In the genomic region with DNA sequence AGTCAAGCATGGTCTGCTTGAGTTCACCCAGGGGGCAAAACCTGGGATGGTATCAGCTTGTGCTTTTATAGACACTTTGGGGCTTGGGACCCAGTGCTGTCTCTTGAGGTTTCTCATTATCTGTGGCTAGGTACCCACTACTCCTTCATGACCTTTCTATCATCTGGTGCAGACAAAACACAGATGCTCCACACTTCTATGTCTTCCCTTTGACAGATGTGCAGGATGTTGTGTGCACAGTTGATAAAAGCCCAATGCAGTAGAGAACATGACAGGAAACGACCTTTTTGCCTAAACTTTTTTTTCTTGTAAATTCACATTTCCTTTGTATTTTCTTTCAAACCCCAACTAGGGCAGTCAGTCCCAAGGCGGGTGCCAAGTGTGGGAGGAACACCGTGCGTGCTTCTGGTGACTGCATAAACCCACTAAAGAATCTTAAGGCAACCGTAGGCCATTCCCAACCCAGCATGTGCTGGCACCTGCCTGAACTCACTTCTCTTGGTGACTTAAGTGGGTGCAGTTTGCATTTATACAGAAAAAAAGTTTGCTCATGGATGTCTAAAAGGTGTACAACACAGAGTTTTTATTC, we compare ENCODE assay signal across 18 mouse cellular contexts. TPM values are rescaled to one million over a fixed set of nuclear protein-coding genes. Genes with fewer than 3 reads are reported as not detected.
A peak's percentile ranks its signal among the peaks of the same experiment; 100 is the strongest.
DNase-seq lines count a peak whose midpoint lies in the region; ATAC-seq and TF ChIP-seq lines count a peak whose summit lies in the region.
"Had no signal": no experiment of that assay in that cellular context is flagged by ENCODE, and none has a peak within 500 bp of the region (broad histone marks: within the 10 kb centered on the region; RNA-seq: fewer than 3 reads in every experiment).

No protein-coding gene starts in this region.

- no peak for DNase-seq in frontal cortex, postnatal 36 days (ENCODE audit: low spot score in 2 of 2)
- DNase-seq in MEL (ENCODE audit: low read depth, low spot score) = peak; percentile 84
- no peak for DNase-seq in liver, embryonic 14.5 days (ENCODE audit: low read depth in 3 of 3, low spot score in 3 of 3)
- peak; percentile 83 for DNase-seq in thymus, postnatal 0 days (ENCODE audit: low spot score)
- no peak for DNase-seq in urinary bladder, postnatal 10 days (ENCODE audit: low spot score)
- no peak for DNase-seq in midbrain, embryonic 10.5 days (ENCODE audit: low spot score)
- DNase-seq in adrenal gland, postnatal 36 days = no peak
- DNase-seq: adrenal gland, adult 2 months; cerebellum, adult 9-11 months; gastrocnemius, adult 2 months; heart, adult 2 months; heart, postnatal 14 days; midbrain, embryonic 14.5 days had no signal

- H3K4me2 ChIP-seq in liver, embryonic 14.5 days (ENCODE audit: low read depth) = no peak overlapping the region
- H3K4me2 ChIP-seq: forebrain, embryonic 15.5 days; kidney, embryonic 15.5 days; limb, embryonic 15.5 days had no signal

- ATAC-seq in frontal cortex, adult (ENCODE audit: low TSS enrichment) = peak; percentile 96
- peak; percentile 78 for ATAC-seq in liver, embryonic 14.5 days (ENCODE audit: insufficient read depth)
- ATAC-seq: forebrain, embryonic 15.5 days had no signal

- H3K27ac ChIP-seq in MEL (ENCODE audit: control insufficient read depth, low read depth, low read length) = peak overlapping the region; percentile 67
- H3K27ac ChIP-seq in liver, embryonic 14.5 days = no peak overlapping the region
- H3K27ac ChIP-seq in midbrain, embryonic 10.5 days (replicated peaks) = no peak overlapping the region
- H3K27ac ChIP-seq: forebrain, embryonic 15.5 days; gastrocnemius, adult 2 months; heart, adult 2 months; kidney, embryonic 15.5 days; limb, embryonic 15.5 days had no signal

- WGBS in liver, embryonic 14.5 days (ENCODE audit: insufficient replicate concordance) = 11% methylated on average over 5 of the region's 5 CpGs
- WGBS in midbrain, embryonic 10.5 days = 88% methylated on average over 5 of the region's 5 CpGs

- no peaks in the 10 kb centered on the region for H3K79me2 ChIP-seq in MEL (ENCODE audit: control insufficient read depth, insufficient read depth, low read length, poor library complexity)

- peaks cover 23 to 29% of the 10 kb centered on the region in 2 experiments for H3K4me1 ChIP-seq in MEL (ENCODE audit: control insufficient read depth in 1 of 2, insufficient read depth in 2 of 2, low read length in 2 of 2)
- H3K4me1 ChIP-seq in liver, embryonic 14.5 days (replicated peaks; ENCODE audit: control insufficient read depth in 2 of 2, insufficient read depth in 2 of 2, low read length in 1 of 2) = peaks cover 0 to 15% of the 10 kb centered on the region in 2 experiments; a peak in 2 of 4 replicates
- no peaks in the 10 kb centered on the region for H3K4me1 ChIP-seq in midbrain, embryonic 10.5 days
- H3K4me1 ChIP-seq: forebrain, embryonic 15.5 days; kidney, embryonic 15.5 days; limb, embryonic 15.5 days had no signal

- H3K9me3 ChIP-seq in MEL (replicated peaks; ENCODE audit: insufficient read depth, low read length) = no peaks in the 10 kb centered on the region
- no peaks in the 10 kb centered on the region for H3K9me3 ChIP-seq in liver, embryonic 14.5 days (ENCODE audit: control insufficient read depth, low read length)
- H3K9me3 ChIP-seq in midbrain, embryonic 10.5 days (replicated peaks) = no peaks in the 10 kb centered on the region
- H3K9me3 ChIP-seq: forebrain, embryonic 15.5 days; kidney, embryonic 15.5 days; limb, embryonic 15.5 days had no signal

- no peak for TF ChIP-seq POLR2A in MEL (IDR thresholded peaks at IDR 0.05; ENCODE audit: control insufficient read depth in 1 of 2, insufficient read depth in 1 of 2, low read depth in 1 of 2, low read length in 2 of 2, poor library complexity in 1 of 2)

- H3K27me3 ChIP-seq in MEL (ENCODE audit: control insufficient read depth in 1 of 2, insufficient read depth in 2 of 2, low read length in 2 of 2) = no peaks in the 10 kb centered on the region
- no peaks in the 10 kb centered on the region for H3K27me3 ChIP-seq in liver, embryonic 14.5 days (ENCODE audit: control insufficient read depth, insufficient read depth, low read length)
- no peaks in the 10 kb centered on the region for H3K27me3 ChIP-seq in midbrain, embryonic 10.5 days (ENCODE audit: low read depth, poor library complexity, severe bottlenecking)
- H3K27me3 ChIP-seq: forebrain, embryonic 15.5 days; kidney, embryonic 15.5 days; limb, embryonic 15.5 days had no signal

- no peak for TF ChIP-seq CTCF in MEL (IDR thresholded peaks at IDR 0.05 in 2 of 3, conservative IDR thresholded peaks at IDR 0.05 in 1 of 3; ENCODE audit: control insufficient read depth in 1 of 3, insufficient read depth in 1 of 3, low read depth in 2 of 3, low read length in 3 of 3, poor library complexity in 1 of 3, severe bottlenecking in 1 of 3)
- no peak for TF ChIP-seq CTCF in liver, embryonic 14.5 days (IDR thresholded peaks at IDR 0.05; ENCODE audit: low read depth)

- no peak overlapping the region for H3K9ac ChIP-seq in MEL (ENCODE audit: control insufficient read depth, low read depth, low read length, poor library complexity, severe bottlenecking)
- H3K9ac ChIP-seq in liver, embryonic 14.5 days (replicated peaks) = no peak overlapping the region
- H3K9ac ChIP-seq: forebrain, embryonic 15.5 days; kidney, embryonic 15.5 days; limb, embryonic 15.5 days had no signal

- peaks cover 8 to 40% of the 10 kb centered on the region in 2 experiments for H3K36me3 ChIP-seq in MEL (ENCODE audit: control insufficient read depth in 1 of 2, insufficient read depth in 2 of 2, low read length in 2 of 2)
- H3K36me3 ChIP-seq in liver, embryonic 14.5 days (replicated peaks; ENCODE audit: control insufficient read depth, insufficient read depth, low read depth) = no peaks in the 10 kb centered on the region; the same call in 1 of the 2 replicates
- peaks cover 36% of the 10 kb centered on the region for H3K36me3 ChIP-seq in midbrain, embryonic 10.5 days

- peak; percentile 95 to 96 for TF ChIP-seq EP300 in MEL (IDR thresholded peaks at IDR 0.05; ENCODE audit: low read depth in 1 of 2, low read length in 2 of 2)
- TF ChIP-seq EP300 in liver, embryonic 14.5 days (IDR thresholded peaks at IDR 0.05; ENCODE audit: low read depth) = 0 out of 2 replicates have a peak, but pooled peaks have one; percentile 26

- TF ChIP-seq RAD21 in MEL (IDR thresholded peaks at IDR 0.05; ENCODE audit: low read depth, low read length) = no peak

- H3K4me3 ChIP-seq in MEL (ENCODE audit: control insufficient read depth in 1 of 2, insufficient read depth in 1 of 2, low read depth in 2 of 2, low read length in 2 of 2) = no peak overlapping the region
- no peak overlapping the region for H3K4me3 ChIP-seq in liver, embryonic 14.5 days (ENCODE audit: insufficient read depth in 1 of 2, low read depth in 2 of 2, low read length in 2 of 2)
- H3K4me3 ChIP-seq in midbrain, embryonic 10.5 days = no peak overlapping the region
- H3K4me3 ChIP-seq: erythroblast, embryonic 14.5 days; forebrain, embryonic 15.5 days; gastrocnemius, adult 2 months; heart, adult 2 months; kidney, embryonic 15.5 days; limb, embryonic 15.5 days had no signal

TF ChIP-seq in MEL, 35 proteins besides CTCF, POLR2A, EP300 and RAD21 (continues in another document):
- peak; percentile 62; the same call in 1 of the 2 replicates for TF ChIP-seq RCOR1 (IDR thresholded peaks at IDR 0.05; ENCODE audit: low read depth, low read length)
- TF ChIP-seq TBP (IDR thresholded peaks at IDR 0.05; ENCODE audit: low read depth, low read length) = no peak
- peak; percentile 44; the same call in 1 of the 2 replicates for TF ChIP-seq CHD2 (IDR thresholded peaks at IDR 0.05; ENCODE audit: low read length)
- TF ChIP-seq BHLHE40 (IDR thresholded peaks at IDR 0.05; ENCODE audit: borderline replicate concordance, low read depth, low read length) = 0 out of 2 replicates have a peak, but pooled peaks have one; percentile 35
- TF ChIP-seq NELFE (IDR thresholded peaks at IDR 0.05; ENCODE audit: low read depth, low read length) = peak; percentile 34; the same call in 1 of the 2 replicates
- TF ChIP-seq SIN3A (IDR thresholded peaks at IDR 0.05; ENCODE audit: low read length) = peak; percentile 84
- peak; percentile 87 for TF ChIP-seq TAL1 (IDR thresholded peaks at IDR 0.05; ENCODE audit: low read length)
- 0 out of 2 replicates have a peak, but pooled peaks have one; percentile 41 for TF ChIP-seq E2F4 (IDR thresholded peaks at IDR 0.05; ENCODE audit: borderline replicate concordance, low read depth, low read length)

RNA-seq across cellular contexts. Expression of gene C1d, which starts 20.8 kb away (rescaled TPM):
- total RNA-seq in MEL (2012; rRNA removed) = 69.2 and 72.3 TPM in 2 replicates
- polyA plus RNA-seq in MEL (2012; ENCODE audit: insufficient read depth in 1 of 2, insufficient read length in 2 of 2, low read depth in 1 of 2, low replicate concordance in 2 of 2, missing spikeins in 1 of 2) = 10 to 100 TPM in 1 of 2 experiments, not detected in 1; 35.2 TPM
- 9.8 and 17.7 TPM in 2 replicates for polyA plus RNA-seq in liver, embryonic 14.5 days (2012; rRNA removed)
- 55.9 and 59.1 TPM in 2 replicates for polyA plus RNA-seq in liver, embryonic 14.5 days (2014; fragmentation: Nextera tagmentation; extraction: Ambion mirVana)
- 122 and 124 TPM in 2 replicates for polyA plus RNA-seq in thymus, postnatal 0 days (2015; fragmentation: Nextera tagmentation; extraction: Ambion mirVana)
- polyA plus RNA-seq in midbrain, embryonic 10.5 days (2016; fragmentation: Nextera tagmentation; extraction: Ambion mirVana) = 107 and 111 TPM in 2 replicates
- total RNA-seq in adrenal gland, postnatal 36 days (2021) = 10 to 100 TPM; 48.0 to 63.3 TPM

RNA-seq across cellular contexts. Expression of gene Pno1, which starts 25.2 kb away (rescaled TPM):
- 113 and 121 TPM in 2 replicates for total RNA-seq in MEL (2012; rRNA removed)
- polyA plus RNA-seq in MEL (2012; ENCODE audit: insufficient read depth in 1 of 2, insufficient read length in 2 of 2, low read depth in 1 of 2, low replicate concordance in 2 of 2, missing spikeins in 1 of 2) = 1,000 to 10,000 TPM in 1 of 2 experiments, 10 to 100 TPM in 1; 64.4 to 1,147 TPM
- 7.3 and 10.9 TPM in 2 replicates for polyA plus RNA-seq in liver, embryonic 14.5 days (2012; rRNA removed)
- 45.5 and 48.0 TPM in 2 replicates for polyA plus RNA-seq in liver, embryonic 14.5 days (2014; fragmentation: Nextera tagmentation; extraction: Ambion mirVana)
- polyA plus RNA-seq in thymus, postnatal 0 days (2015; fragmentation: Nextera tagmentation; extraction: Ambion mirVana) = 73.9 and 75.0 TPM in 2 replicates
- 94.6 and 123 TPM in 2 replicates for polyA plus RNA-seq in midbrain, embryonic 10.5 days (2016; fragmentation: Nextera tagmentation; extraction: Ambion mirVana)
- 10 to 100 TPM; 51.4 to 58.3 TPM for total RNA-seq in adrenal gland, postnatal 36 days (2021)

RNA-seq across cellular contexts. Expression of gene Wdr92, which starts 54.6 kb away (rescaled TPM):
- 58.9 and 63.8 TPM in 2 replicates for total RNA-seq in MEL (2012; rRNA removed)
- polyA plus RNA-seq in MEL (2012; ENCODE audit: insufficient read depth in 1 of 2, insufficient read length in 2 of 2, low read depth in 1 of 2, low replicate concordance in 2 of 2, missing spikeins in 1 of 2) = 10 to 100 TPM in 1 of 2 experiments, not detected in 1; 34.5 TPM
- polyA plus RNA-seq in liver, embryonic 14.5 days (2012; rRNA removed) = 5.0 and 6.2 TPM in 2 replicates
- polyA plus RNA-seq in liver, embryonic 14.5 days (2014; fragmentation: Nextera tagmentation; extraction: Ambion mirVana) = 12.1 and 12.8 TPM in 2 replicates
- polyA plus RNA-seq in thymus, postnatal 0 days (2015; fragmentation: Nextera tagmentation; extraction: Ambion mirVana) = 37.3 and 39.1 TPM in 2 replicates
- 30.0 and 31.0 TPM in 2 replicates for polyA plus RNA-seq in midbrain, embryonic 10.5 days (2016; fragmentation: Nextera tagmentation; extraction: Ambion mirVana)
- 10 to 100 TPM; 16.8 to 17.8 TPM for total RNA-seq in adrenal gland, postnatal 36 days (2021)
- polyA plus RNA-seq: erythroblast, embryonic 14.5 days had no signal

Comparison
In these comparisons a context has a peak if more than half of its experiments do, and no peak if none do; other contexts are left out.
1. DNase-seq: peak in MEL (single experiment) and thymus, postnatal 0 days (single experiment); none in frontal cortex, postnatal 36 days (0 of 2), liver, embryonic 14.5 days (0 of 3), urinary bladder, postnatal 10 days (single experiment), midbrain, embryonic 10.5 days (single experiment) and adrenal gland, postnatal 36 days (0 of 2).